Mouse (Mus musculus) spleen, postnatal 4 days (tissue): Measurements from ENCODE around the gene Hip1.

Experiments
- DNase-seq, 2 experiments: peaks; one replicate each; pipeline ENCODE4 v3.0.0; 2022; ENCODE audit warnings: low spot score in 2 of 2

Gene Hip1

GRCm38 (mm10) chr5:135544865-135545797, at the start of gene Hip1:
Hip1 (minus strand) TSS chr5:135545120.
- DNase-seq, result peak; percentile 90 to 93

GRCm38 (mm10) chr5:135589996-135590784, 45.3 kb upstream of the Hip1 start:
- no peak for DNase-seq

- no peak for DNase-seq
Measured at GRCm38 (mm10) chr5:135587764-135588163, 42.8 kb upstream of the Hip1 start.

GRCm38 (mm10) chr5:135585691-135586090, 40.8 kb upstream of the Hip1 start:
- no peak for DNase-seq

GRCm38 (mm10) chr5:135582330-135582729, 37.4 kb upstream of the Hip1 start:
- no peak for DNase-seq

- DNase-seq, result no peak
Measured at GRCm38 (mm10) chr5:135579331-135579751, 34.4 kb upstream of the Hip1 start.

GRCm38 (mm10) chr5:135576055-135576454, 31.1 kb upstream of the Hip1 start:
- no peak for DNase-seq

- DNase-seq, result no peak
Measured at GRCm38 (mm10) chr5:135573006-135573405, 28.1 kb upstream of the Hip1 start, which contains the start of gene Ccl24. Ccl24 (minus strand) TSS chr5:135573049.

- DNase-seq, result no peak
Measured at GRCm38 (mm10) chr5:135568698-135569097, 23.8 kb upstream of the Hip1 start.

GRCm38 (mm10) chr5:135567556-135568265, 22.8 kb upstream of the Hip1 start:
- DNase-seq, result no peak

GRCm38 (mm10) chr5:135563469-135563868, 18.5 kb upstream of the Hip1 start, which contains the start of gene Ccl26:
Ccl26 (minus strand) TSS chr5:135563569.
- DNase-seq, result no peak

GRCm38 (mm10) chr5:135557671-135558070, 12.8 kb upstream of the Hip1 start:
- DNase-seq, result no peak

GRCm38 (mm10) chr5:135557051-135557450, 12.1 kb upstream of the Hip1 start:
- no peak for DNase-seq

GRCm38 (mm10) chr5:135556259-135556658, 11.3 kb upstream of the Hip1 start:
- DNase-seq, result no peak

GRCm38 (mm10) chr5:135551591-135551990, 6.7 kb upstream of the Hip1 start:
- no peak for DNase-seq

GRCm38 (mm10) chr5:135550910-135551309, 6.0 kb upstream of the Hip1 start:
- DNase-seq, result no peak

GRCm38 (mm10) chr5:135547990-135548389, 3.1 kb upstream of the Hip1 start:
- no peak for DNase-seq

GRCm38 (mm10) chr5:135544032-135544558, 825 bp downstream of the Hip1 start:
- no peak for DNase-seq

GRCm38 (mm10) chr5:135537794-135538214, 7.1 kb downstream of the Hip1 start:
- DNase-seq, result peak; percentile 35 to 66

GRCm38 (mm10) chr5:135537326-135537725, 7.6 kb downstream of the Hip1 start:
- peak; percentile 48 to 74 for DNase-seq

GRCm38 (mm10) chr5:135535867-135536266, 9.1 kb downstream of the Hip1 start:
- no peak for DNase-seq
